Mouse (Mus musculus) G1E-ER4 (cell line): Measurements from ENCODE around the gene Pcsk5. TPM values are rescaled to one million over a fixed set of nuclear protein-coding genes. Genes with fewer than 3 reads are reported as not detected.

ENCODE experiments used
- GATA1 ChIP-seq: IDR thresholded peaks from one replicate; pipeline ENCODE4 v1.8.0; 2012; ENCODE audit warnings: low read length, inconsistent platforms
- polyA plus RNA-seq: library from polyadenylated mRNA; stranded (reverse); fragments of >175 nt; gene quantifications from 2 replicates; pipeline ENCODE4 v1.2.3, GENCODE M21; 2012

The Pcsk5 gene
- polyA plus RNA-seq, 1 experiment: not detected

DNA sequence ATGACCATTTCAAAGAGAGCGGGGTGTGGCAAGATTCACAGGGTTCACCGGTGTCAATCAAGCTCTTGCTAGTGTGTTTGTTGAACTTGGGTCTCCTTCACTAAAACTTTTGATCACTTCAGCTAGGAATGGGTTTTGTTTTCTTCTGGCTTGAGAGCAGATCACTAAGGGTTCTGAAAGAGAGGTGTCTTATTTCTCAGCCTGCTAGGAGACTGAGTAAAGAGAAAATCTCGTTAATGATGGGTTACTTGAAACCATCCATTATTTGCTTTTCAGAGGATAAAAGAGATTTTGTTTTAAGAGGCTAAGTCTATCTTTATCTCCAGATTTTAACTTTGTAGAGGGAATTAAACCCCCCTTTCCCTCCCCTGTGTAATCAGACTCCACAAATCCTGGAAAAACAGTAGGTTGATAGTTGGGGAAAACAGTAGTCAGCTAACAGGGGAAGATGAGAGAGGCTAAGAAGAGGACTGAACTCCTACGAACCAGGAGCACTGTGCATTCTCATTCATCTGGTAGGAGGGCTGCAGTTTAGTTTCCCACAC is 424.4 kb downstream of the Pcsk5 start:
- TF ChIP-seq GATA1: no peak

DNA sequence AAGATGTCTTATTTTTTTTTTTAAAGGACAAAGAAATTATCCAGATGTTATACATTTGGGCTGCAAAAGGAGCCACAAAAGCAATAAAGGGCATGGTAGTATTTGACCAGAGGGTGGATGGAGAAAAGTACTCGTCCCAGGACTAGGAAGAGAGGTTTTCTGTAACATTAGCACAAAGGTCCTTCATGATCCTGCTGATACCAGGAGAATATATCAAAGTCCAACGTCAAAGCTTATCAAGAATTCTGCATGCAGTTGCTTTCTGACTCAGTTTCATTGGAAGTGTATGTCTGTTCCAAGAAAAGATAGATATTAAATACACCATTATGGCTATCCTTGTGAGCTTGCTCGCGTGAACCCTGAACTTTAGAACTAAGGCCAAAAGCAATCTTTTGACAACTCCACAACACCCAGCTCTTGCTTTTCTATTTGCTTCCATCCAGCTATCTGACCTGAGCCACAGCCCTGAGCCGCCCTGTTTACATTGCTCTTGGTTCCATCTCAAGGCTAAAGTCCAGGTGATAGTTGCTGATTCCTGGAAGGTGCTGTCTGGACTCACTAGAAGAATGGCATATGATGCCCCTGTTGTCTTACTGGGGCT is 426.9 kb downstream of the Pcsk5 start:
- TF ChIP-seq GATA1: no peak

- no peak for TF ChIP-seq GATA1
Observed at GRCm38 (mm10) chr19:17409351-17409750, 428.1 kb downstream of the Pcsk5 start.

GRCm38 (mm10) chr19:17408591-17408990 is 428.8 kb downstream of the Pcsk5 start:
- no peak for TF ChIP-seq GATA1

DNA sequence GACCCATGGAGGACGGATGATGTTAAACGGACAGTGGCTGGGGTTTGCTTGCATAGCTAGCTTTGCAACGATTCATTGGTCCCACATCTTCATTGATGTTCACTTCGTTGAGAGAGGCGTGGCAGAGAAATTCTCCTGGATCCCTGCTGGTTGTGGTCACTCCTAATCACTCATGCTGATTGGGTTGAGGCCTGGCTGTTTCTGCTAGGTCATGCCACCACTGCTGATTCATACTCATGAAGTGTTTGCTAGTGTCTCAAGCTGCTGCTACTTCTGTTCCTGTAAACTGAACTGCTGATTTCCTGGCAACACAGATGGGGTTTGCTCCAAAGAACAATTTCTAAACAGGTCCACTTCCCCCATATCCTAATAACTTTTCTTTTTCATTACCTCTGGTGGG is 430.6 kb downstream of the Pcsk5 start:
- no peak for TF ChIP-seq GATA1

GRCm38 (mm10) chr19:17403175-17403574 is 434.3 kb downstream of the Pcsk5 start:
- no peak for TF ChIP-seq GATA1

GRCm38 (mm10) chr19:17400571-17400970 is 436.9 kb downstream of the Pcsk5 start:
- TF ChIP-seq GATA1: no peak

GRCm38 (mm10) chr19:17399965-17400364 is 437.5 kb downstream of the Pcsk5 start:
- no peak for TF ChIP-seq GATA1

DNA sequence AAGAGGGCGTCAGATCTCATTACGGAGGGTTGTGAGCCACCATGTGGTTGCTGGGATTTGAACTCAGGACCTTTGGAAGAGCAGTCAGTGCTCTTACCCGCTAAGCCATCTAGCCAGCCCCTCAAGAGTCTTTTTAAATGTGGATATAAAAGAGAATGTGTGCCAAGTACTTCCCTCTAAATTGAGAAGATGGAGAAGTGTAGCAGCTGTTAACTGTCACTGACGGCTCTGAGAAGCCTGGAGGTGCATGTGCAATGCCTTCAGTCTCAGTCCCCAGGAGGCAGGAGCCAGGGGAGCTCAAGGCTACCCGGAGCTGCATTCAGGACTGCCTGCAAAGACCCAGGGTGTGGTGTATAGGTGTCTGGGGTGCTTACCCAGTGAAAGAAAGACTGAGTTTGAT is 439.5 kb downstream of the Pcsk5 start:
- no peak for TF ChIP-seq GATA1

- no peak for TF ChIP-seq GATA1
Observed at GRCm38 (mm10) chr19:17396802-17397201, 440.6 kb downstream of the Pcsk5 start.

DNA sequence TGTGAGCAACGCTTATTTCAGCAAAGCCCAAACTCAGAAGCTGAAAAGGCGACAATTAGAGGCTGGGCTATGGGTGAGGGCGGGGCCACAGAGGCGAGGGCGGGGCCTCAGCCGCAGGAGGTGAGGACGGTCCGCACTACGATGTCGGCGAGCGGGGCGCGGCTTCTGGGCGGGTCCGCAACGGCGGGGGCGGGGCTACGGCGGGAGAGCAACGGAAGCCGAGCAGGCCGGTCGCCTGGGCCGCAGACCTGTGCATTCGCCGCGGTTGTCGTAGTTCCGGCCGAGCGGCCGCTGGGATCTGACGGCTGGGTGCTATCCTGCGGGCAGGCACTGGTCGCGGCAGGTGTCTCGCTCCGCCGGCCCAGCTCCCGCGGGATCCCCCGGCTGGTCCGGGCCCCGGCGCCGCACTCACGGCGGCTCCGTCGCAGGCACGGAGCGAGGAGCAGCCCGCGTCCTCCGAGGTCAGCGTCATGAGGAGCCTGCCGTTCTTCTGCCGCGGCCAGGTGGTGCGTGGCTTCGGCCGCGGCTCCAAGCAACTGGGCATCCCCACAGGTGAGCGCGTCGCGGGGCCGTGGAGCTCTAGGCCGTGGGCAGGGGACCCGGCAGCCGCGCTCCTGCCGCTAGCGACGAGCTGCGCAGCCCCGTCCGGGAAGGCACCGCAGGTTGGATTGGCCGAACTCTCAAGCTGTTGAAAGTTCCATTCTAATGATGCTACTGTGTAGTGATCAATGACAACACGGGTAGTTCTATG is 443.4 kb downstream of the Pcsk5 start, which contains the start of gene Rfk:
Rfk (plus strand) TSS at position 203 of the 751 bp plus-strand sequence.
- no peak for TF ChIP-seq GATA1

- no peak for TF ChIP-seq GATA1
Observed at GRCm38 (mm10) chr19:17392866-17393265, 444.6 kb downstream of the Pcsk5 start.

DNA sequence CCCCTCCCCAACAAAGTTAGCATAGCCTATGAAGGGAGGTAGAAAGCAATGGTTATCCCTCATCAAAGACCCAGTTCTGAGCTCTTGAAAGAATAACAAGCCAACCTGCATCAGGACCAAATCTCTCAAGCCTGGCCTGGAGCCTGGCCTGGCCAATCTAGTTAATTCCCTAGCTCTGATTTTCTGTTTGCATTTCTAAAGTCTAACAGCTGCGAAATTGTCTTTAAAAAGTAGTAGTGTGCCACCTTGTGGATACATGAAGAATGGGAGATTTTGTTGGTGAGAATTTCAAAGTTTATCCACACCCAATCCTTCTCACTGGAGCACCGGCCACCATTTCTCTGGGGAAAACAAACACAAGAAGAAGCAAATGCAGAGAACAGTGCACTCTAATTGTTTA is 449.0 kb downstream of the Pcsk5 start:
- no peak for TF ChIP-seq GATA1

GRCm38 (mm10) chr19:17386424-17386823 is 451.0 kb downstream of the Pcsk5 start:
- TF ChIP-seq GATA1: no peak

GRCm38 (mm10) chr19:17385426-17385825 is 452.0 kb downstream of the Pcsk5 start:
- TF ChIP-seq GATA1: no peak

- TF ChIP-seq GATA1: no peak
Observed at GRCm38 (mm10) chr19:17385022-17385421, 452.4 kb downstream of the Pcsk5 start.
